Mouse (Mus musculus) left cerebral cortex, postnatal 4 days (tissue): ENCODE data around the gene Scimp. TPM values are rescaled to one million over a fixed set of nuclear protein-coding genes. Genes with fewer than 3 reads are reported as not detected.
"Not testable (repeated sequence)": the region's sequence is repeated elsewhere in the genome, so short reads cannot be mapped to it uniquely, and the experiment has no call there.

Experiments used
- DNase-seq: peaks from one replicate; pipeline ENCODE4 v3.0.0-alpha.2; 2022
- intact Hi-C: fragments of 180-260 bp; cut with DNase I; formaldehyde crosslinking; loops from one replicate; pipeline ENCODE4 v1.15.1; 2025
- total RNA-seq, 2 experiments: library from RNA; stranded (reverse); gene quantifications; 2 replicates each; pipeline ENCODE4 v1.2.3; 2021

The Scimp gene
- total RNA-seq, 2 experiments from 2014 or later = not detected

DNA sequence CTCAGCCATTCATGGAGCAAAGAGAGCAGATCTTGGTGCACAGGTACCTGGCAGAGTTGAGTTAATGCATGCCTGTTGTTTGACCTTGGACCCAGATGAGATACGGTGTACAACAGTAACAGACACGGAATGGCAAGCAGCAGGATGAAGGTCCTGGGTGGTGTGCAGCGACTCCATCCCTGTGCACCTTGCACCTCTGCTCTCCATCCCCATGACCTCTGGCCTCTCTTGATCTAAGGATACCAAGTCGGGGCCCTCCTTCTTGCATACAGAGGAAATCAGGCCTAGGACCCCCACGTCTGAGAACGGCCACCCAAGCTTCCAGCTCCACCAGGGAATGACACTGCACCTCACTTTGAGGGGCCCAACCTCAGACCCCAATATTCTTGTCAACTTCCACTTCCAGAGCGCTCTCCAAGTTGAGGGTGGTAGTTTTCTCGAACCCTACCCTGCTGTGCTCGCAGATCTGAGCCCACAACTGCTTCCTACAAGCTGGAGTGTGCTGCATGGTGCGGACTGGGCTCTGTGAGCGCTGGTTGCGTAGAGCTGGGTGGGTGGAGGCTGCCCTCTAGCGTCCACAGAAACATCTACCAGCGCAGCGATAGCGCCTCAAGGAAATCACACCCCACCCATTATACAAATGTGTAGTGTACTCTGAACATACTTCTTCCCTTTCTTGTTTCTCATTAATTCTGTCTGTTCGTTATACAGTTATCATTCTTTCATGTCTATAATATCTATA lies 35.4 kb downstream of the Scimp start:
- intact Hi-C loops = loop anchor here (5.0 kb wide), 1 partner anchor 40 kb away; no protein-coding TSS in a partner anchor
- peak; percentile 72 for DNase-seq

DNA sequence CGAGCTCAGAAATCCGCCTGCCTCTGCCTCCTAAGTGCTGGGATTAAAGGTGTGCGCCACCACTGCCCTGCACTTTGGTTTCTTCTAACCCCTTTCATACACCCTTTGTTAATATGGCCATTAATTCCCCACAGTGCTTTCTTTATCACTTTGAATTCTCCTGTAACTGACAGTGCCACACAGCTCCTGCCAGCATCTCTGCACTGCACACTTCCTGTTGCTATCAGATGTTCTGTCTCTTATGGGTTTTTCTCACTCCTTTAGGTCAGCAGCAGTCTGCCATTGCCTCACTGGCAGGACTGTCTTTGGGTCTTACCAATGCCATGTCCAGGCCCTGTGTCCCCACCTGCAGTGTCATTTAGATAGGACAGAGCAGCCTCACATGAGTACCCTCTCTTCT lies 41.6 kb downstream of the Scimp start:
- intact Hi-C loops = no loop called here
- DNase-seq = no peak

DNA sequence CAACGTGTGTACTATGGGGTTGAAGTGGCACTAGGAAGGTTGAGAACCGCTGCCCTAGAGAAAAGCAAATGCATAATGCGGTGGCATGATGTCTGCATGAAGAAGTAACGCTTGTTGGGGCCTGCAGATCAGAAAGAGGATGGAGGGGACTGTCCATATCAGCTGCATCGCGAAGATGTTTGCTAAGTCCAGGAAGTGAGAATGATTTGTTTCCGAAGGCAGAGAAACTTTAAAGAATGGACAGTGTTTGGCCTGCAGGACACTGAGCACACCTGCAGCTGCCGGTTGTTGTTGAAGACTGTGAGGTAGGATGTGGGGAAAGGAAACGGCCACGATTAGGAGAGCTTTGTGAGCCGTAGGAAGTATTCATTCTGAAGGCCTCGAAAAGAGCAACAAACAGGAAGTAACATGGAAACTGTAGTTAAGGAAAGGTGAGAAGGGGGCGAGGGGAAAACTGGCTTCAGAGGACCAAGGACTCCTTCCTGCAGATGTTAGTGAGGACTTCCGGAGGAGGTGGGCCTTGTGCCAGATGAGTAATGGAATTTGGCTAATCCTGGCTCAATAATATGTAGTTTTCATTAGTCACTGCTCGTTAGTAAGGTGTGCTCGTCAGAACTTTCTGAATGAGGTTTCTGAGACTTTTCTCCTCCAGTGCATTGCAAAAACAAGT lies 46.5 kb downstream of the Scimp start:
- no peak for DNase-seq
- intact Hi-C loops = no loop called here

DNA sequence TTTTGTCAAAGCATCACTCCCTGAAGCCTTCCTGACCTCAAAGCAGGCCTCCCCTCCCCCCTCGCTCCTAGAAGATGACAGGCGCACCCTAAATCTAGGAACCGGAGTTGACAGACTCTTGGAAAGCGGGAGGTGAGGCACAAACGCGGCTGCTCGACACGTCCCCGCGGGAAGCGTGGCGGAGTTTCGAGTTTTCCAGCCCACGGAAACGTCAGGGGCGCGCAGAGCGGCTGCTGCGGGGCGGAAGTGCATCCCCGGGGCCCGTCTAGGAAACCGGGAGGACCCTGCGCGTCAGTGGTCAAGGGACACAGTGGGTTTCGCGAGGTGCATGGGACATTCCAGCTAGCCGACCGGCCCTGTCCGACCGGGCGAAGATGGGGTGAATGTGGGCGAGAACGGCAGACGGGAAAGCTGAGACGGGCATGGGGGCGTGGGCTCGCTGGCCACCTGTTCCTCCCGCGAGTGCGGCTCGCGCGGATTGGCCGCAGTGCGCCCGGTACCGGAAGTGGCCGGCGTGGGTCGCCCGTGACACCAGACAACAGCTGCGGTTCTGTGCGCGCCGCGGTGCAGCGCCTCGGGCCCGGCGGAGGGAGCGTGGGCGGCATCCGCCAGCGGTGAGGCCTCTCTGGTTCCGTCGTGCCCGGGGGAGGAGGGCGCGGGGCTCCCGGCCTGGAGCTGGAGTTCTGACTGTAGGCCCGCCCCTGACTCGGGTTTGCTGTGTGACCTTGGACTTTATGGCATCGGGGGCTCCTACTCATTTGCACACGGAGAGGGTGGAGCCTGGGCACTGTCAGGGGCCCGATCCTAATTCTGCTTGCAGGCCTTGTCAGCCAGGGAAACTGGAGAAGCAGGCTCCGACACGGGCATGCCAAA lies 48.2 kb downstream of the Scimp start, which contains the start of gene Zfp3:
Gene Zfp3 (plus strand): TSS at position 274 of the 873 bp plus-strand sequence.
- DNase-seq = peak; percentile 77
- intact Hi-C loops = no loop called here

DNA sequence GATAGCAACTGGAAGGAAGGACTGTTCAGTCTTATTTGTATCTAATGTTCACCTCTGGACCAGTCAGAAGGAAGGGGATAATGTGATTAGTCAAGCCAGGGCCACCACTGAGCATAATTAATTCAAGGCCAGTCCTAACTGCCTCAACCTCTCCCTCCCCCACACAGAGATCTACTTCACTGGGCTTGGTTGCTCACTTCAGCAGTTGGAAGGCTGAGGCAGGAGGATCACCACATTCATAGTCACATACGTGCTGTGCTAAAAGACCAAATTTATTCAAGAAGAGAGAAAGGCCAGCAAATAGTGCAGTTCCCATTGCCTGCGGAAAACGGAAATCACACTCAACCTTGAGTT lies 48.8 kb downstream of the Scimp start:
- intact Hi-C loops = no loop called here
- no peak for DNase-seq

DNA sequence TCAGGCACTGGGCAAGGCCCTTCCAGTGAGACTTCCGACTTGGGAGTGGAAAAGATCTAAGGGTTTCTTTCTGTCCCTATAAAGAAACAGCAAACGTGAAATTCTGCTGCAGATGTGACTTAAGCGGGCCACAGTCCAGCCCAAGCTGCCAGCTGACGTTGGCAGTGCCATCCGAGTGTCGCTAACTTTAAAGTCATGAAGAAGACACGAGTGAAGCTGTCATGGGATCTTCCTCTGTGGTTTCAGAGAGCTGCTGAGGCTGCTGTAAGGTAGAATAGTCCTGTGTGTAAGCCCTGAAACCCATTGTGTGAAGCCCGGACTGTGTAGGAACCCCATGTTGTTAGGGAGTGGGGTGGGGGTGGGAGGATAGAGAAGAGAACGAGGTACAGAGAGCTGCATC lies 49.7 kb downstream of the Scimp start:
- no peak for DNase-seq
- intact Hi-C loops = no loop called here

DNA sequence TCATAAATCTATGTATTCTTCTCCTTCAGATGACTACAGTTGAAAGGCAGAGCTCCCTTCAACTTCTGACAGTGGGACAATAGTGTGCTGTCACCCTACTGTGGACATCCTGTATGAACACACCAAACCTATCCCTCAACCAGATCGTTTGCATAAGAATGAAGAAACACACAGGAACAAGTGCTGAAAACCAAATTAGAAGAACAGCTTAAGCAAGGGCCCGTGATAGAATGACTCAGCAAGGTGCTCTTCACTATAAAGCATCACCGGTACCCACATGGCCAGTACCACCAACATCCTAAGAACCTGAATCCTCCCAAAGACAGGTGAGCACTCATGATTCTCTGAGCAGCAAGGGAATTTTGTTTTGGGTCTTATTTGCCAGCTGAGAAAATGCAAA lies 51.9 kb downstream of the Scimp start:
- intact Hi-C loops = not testable (repeated sequence)

DNA sequence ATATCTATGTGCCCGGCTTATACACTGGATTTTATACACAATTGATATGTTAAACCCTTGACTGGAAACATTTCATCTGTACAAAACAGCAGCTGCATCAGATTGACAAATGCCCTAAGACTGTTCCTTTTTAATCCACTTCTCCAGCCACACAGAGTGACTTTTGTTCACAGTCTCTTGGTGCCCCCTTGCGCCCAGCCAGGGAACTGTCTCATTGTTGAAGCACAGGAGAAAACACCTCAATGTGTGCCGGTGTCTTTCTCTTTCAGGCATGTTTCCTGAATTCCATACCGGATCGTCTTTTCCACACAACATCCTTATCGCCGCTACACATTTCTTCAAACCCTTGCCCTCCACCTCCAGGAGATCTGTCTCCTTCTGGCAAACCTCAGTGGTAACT lies 56.7 kb downstream of the Scimp start:
- intact Hi-C loops = loop anchor here (10.0 kb wide), 3 partner anchors 141 to 341 kb away; partner anchors contain the start of genes 4930544D05Rik, Chrne, Gltpd2 and Pelp1
- peak; percentile 82 for DNase-seq

More for the DNA sequence above, 51.9 kb downstream of the Scimp start:
- not testable (repeated sequence) for DNase-seq

DNA sequence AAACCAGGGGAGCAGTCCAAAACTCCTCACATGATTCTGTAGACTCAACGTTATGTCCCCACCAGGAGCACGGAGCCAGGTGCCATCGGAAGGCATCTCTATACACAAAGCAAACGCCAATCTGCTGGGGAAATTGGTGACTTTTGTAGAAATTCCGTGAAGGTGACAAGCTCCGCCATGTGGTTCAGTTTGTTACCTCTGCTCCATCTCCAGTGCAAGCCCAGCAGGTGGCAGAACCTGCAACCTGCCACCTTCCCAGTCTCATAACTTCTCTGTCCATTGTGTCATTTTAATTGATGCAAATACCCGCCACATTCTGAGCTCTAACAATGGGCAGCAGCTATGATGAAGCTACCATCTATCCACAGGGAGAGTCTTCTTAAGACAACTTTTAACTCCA lies 57.4 kb downstream of the Scimp start:
- no peak for DNase-seq
- intact Hi-C loops = loop anchor here (5.0 to 10.0 kb wide), 4 partner anchors 140 to 903 kb away; partner anchors contain the start of genes 4930544D05Rik, Chrne, Gltpd2 and Pelp1

DNA sequence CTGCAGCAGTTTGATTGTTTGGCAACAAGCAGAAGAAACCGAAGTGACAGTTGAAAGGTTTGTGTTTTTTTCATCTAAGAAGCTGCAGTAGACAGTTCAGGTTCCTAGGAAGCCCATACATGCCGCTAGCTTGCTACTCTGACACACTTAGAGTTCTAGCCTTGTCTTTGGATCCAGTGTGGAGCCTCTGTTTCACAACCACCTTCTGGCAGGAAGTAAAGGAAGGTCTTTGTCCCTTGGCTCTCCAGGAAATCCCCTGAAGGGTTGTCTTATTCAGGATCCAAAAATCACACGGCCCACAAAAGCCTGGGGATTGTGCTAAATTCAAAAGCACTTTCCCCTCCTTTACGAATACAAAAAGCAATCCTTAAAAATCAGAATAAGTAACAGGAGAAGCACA lies 57.9 kb downstream of the Scimp start:
- intact Hi-C loops = loop anchor here (5.0 to 10.0 kb wide), 4 partner anchors 140 to 902 kb away; partner anchors contain the start of genes 4930544D05Rik, Chrne, Gltpd2 and Pelp1
- DNase-seq = no peak

DNA sequence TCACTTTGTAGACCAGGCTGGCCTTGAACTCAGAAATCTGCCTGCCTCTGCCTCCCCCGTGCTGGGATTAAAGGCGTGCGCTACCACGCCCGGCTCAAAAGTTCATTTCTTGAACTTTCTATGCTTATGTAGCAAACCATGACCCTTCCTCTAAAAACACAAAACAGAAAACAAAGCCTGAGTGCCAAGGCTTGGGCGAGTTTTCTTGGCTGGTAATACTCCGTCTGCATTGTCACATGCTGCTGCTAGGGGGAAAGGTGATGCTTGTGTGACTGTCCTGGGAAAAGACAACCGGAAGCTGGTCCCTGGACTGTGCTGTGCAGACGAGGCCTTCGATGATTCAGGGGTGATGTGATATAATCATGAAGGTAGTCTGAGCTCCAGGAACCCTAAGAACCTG lies 59.2 kb downstream of the Scimp start:
- no peak for DNase-seq
- intact Hi-C loops = loop anchor here (5.0 to 10.0 kb wide), 4 partner anchors 138 to 901 kb away; partner anchors contain the start of genes 4930544D05Rik, Chrne, Gltpd2 and Pelp1

DNA sequence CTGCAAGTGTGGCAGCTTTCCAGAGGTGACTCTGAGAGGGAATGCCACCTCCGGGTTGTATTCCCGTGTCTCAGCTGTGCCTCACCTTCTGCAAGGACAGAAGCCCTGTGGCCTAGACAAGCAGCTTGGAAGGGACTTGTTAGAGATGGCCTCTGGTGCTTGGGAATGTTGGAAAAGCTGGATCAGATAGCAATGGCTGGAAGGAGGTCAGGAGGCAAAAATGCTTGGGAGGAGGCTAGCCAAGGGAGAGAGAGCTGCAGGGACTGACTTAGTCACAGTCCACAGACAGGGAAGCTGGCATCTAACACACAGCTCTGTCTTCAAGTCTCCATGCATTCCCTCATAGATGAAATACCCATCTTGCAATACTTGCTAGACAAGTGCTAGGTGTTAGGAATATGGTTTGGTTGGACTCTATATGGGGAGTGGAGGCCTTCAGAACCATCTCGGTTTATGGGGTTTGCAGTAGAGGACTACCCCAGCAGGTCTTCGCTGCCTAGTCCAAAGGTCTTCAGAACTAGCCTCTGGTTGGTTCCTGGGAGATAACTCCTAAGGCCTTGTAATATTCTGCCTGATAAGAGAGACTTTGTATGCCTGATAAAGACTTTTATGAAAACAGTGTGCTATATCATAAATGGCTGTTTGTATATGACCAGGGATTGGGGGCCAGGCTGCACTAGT lies 59.9 kb downstream of the Scimp start:
- intact Hi-C loops = loop anchor here (5.0 to 10.0 kb wide), 4 partner anchors 138 to 900 kb away; partner anchors contain the start of genes 4930544D05Rik, Chrne, Gltpd2 and Pelp1
- DNase-seq = no peak

DNA sequence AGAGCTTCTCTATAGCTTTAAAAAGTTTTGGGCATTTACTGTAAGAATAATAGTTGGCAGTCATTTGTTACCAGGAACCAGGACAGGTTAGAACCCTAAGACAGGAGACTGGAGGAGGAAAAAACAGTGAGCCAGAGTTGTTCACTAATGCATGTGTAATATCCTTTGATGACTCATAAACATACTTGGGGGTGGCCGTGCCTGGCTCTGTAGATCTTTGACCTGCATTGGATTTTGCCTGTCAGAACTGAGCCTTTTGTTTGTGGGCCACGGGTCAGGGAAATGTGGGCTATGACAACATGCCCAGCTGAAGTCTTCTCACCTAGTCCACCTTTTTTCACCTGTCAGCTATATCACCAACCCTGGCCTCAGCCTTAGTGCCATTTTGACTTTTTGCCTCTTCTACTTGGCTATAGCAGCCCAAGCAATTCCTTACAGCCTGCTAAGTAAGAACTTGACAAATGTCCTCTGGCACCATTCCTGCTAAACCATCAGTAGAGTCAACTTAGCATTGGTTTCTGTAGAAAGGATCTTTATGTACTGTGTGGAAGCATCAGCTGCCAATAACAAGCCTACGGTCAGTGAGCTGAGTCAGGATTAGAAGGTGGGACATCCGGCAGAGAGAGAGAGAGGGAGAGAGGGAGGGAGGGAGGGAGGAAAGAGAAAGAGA lies 64.4 kb downstream of the Scimp start:
- intact Hi-C loops = no loop called here
- DNase-seq = no peak

DNA sequence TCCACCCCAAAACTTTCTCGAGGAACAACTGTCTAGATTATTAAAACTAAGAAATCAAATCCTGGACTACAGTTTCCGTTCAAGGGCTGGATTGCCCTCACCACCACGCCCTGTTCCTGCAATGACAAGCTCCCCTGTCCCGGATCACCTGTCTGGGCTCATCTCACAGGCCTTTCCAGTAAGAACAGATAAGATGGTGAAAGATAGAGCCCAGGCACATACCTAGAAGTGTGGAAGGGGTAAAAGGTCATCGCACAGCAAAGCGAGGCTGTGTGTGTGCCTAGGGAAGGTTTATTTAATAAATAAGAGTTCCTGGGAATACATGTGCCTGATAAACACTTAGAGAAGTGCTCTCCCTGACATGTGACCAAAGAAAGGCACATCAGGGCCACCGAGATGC lies 66.8 kb downstream of the Scimp start:
- intact Hi-C loops = no loop called here
- no peak for DNase-seq

DNA sequence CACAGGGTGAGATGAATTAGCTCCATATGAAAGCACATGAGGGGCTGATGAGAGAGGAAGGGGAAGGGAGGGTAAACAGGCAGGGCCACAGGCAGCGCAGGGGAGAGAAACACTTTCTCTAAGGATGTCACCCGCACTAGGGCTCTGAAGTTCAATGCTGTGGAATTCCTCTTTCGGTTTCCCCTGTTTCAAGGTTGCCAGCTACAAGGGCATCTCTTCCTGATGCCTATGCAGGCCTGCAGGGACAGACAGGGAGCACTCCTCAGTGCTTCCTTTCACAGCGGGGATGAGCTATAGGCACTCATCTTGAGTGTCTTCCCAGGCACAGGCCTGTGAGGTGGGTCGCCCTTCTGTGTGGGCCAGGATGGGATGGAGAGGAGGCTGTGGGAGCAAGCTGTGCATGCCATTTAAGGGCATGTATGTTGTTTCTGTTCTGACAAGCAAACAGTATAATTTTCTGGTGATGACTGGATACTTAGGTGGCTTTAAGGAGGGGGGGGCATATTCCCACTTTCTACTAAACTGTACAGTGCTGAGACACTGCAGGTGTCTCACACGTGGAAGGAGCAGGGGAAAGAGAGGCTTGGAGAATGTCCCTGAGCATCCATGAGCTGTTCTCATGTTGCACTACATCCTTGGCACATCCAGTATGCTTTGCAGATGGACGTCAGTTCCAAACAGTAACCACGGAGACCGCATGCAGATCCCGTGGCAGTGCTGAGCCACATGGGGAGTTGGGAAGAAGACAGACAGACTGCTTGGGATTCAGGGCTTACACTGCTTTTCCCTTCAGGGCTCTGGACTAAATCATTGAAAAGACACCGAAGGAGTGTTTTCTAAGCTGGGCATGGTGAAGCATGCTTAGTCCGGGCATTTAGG lies 69.6 kb downstream of the Scimp start:
- DNase-seq = no peak
- intact Hi-C loops = no loop called here

DNA sequence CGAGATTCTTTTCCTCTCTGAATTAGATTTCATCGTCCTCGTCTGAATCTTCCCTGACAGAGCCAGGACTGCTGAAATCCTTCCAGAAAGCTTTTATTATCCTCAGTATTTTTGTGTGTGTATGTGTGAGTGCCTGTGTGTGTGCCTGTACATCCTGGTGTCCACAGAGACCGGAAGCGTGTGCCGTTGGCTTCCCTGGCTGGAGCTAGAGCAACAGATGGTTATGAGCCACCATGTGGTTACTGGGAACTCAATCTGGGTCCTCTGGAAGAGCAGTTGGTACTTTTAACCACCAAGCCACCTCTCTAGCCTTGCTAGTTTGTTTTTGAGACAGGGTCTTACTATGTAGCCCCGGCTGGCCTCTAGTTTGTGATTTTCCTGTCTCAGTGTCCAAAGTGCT lies 70.3 kb downstream of the Scimp start:
- no peak for DNase-seq
- intact Hi-C loops = no loop called here

DNA sequence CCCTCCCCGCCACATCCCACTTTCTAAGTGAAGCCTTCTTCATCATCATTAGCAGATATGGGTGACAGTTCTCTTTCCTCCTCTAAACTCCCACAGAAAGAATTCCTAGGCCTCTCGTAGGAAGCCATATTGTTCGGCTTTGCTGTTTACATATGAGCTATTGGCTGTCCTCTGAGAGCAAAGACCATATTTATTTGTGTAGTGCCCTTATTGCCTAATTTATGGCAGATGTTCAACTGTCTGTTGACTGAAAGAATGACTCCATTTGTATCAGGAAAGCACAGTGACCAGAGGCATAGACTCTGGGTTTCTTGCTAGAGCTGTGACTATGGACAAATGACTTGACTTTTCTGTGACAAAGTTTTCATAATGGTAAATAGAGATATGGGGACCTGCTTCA lies 70.8 kb downstream of the Scimp start:
- intact Hi-C loops = no loop called here
- DNase-seq = no peak
